Mouse (Mus musculus) heart, adult 8-10 months (tissue): ENCODE data around the gene Pbx3. TPM values are rescaled to one million over a fixed set of nuclear protein-coding genes. Genes with fewer than 3 reads are reported as not detected.

ENCODE experiments used
- DNase-seq: peaks from one replicate; pipeline ENCODE4 v3.0.0; 2022; ENCODE audit warnings: low spot score
- total RNA-seq, 4 experiments: library from RNA; stranded (reverse); gene quantifications; 2 replicates each; pipeline ENCODE4 v1.2.4; 2022

Pbx3 gene
- total RNA-seq, 4 experiments from 2014 or later: 7.8 to 11.4 (median 10.0) TPM

GRCm38 (mm10) chr2:34225470-34225869, 147.5 kb downstream of the Pbx3 start:
- no peak for DNase-seq

- DNase-seq: no peak
Observed at GRCm38 (mm10) chr2:34221477-34221876, 151.5 kb downstream of the Pbx3 start.

GRCm38 (mm10) chr2:34219150-34219549, 153.8 kb downstream of the Pbx3 start:
- no peak for DNase-seq

- DNase-seq: no peak
Observed at GRCm38 (mm10) chr2:34217596-34217995, 155.3 kb downstream of the Pbx3 start.

GRCm38 (mm10) chr2:34215496-34215895, 157.4 kb downstream of the Pbx3 start:
- DNase-seq: no peak

- no peak for DNase-seq
Observed at GRCm38 (mm10) chr2:34212418-34212817, 160.5 kb downstream of the Pbx3 start.

- DNase-seq: no peak
Observed at GRCm38 (mm10) chr2:34204797-34205196, 168.1 kb downstream of the Pbx3 start.

- no peak for DNase-seq
Observed at GRCm38 (mm10) chr2:34204325-34204724, 168.6 kb downstream of the Pbx3 start.

GRCm38 (mm10) chr2:34193870-34194820, 178.8 kb downstream of the Pbx3 start:
- DNase-seq: no peak

- DNase-seq: no peak
Observed at GRCm38 (mm10) chr2:34193276-34193675, 179.7 kb downstream of the Pbx3 start.

GRCm38 (mm10) chr2:34187366-34187765, 185.6 kb downstream of the Pbx3 start:
- no peak for DNase-seq

GRCm38 (mm10) chr2:34181600-34181999, 191.3 kb downstream of the Pbx3 start:
- no peak for DNase-seq

- DNase-seq: no peak
Observed at GRCm38 (mm10) chr2:34179299-34179698, 193.6 kb downstream of the Pbx3 start.

GRCm38 (mm10) chr2:34178653-34179052, 194.3 kb downstream of the Pbx3 start:
- DNase-seq: no peak

- no peak for DNase-seq
Observed at GRCm38 (mm10) chr2:34170424-34170823, 202.5 kb downstream of the Pbx3 start.

- no peak for DNase-seq
Observed at GRCm38 (mm10) chr2:34169626-34170025, 203.3 kb downstream of the Pbx3 start.

- no peak for DNase-seq
Observed at GRCm38 (mm10) chr2:34168191-34168590, 204.8 kb downstream of the Pbx3 start.

- no peak for DNase-seq
Observed at GRCm38 (mm10) chr2:34162484-34162883, 210.5 kb downstream of the Pbx3 start.

- no peak for DNase-seq
Observed at GRCm38 (mm10) chr2:34157746-34158145, 215.2 kb downstream of the Pbx3 start.

- DNase-seq: no peak
Observed at GRCm38 (mm10) chr2:34154833-34155232, 218.1 kb downstream of the Pbx3 start.

GRCm38 (mm10) chr2:34153336-34153735, 219.6 kb downstream of the Pbx3 start:
- no peak for DNase-seq

- DNase-seq: no peak
Observed at GRCm38 (mm10) chr2:34150560-34150959, 222.4 kb downstream of the Pbx3 start.

GRCm38 (mm10) chr2:34148214-34148613, 224.7 kb downstream of the Pbx3 start:
- no peak for DNase-seq
